Comparison of ENCODE assay signal across 8 mouse cellular contexts in genomic region chr1:172501371-172502144, GRCm38 (mm10). TPM values are rescaled to one million over a fixed set of nuclear protein-coding genes. Genes with fewer than 3 reads are reported as not detected.
DNase-seq lines count a peak whose midpoint lies in the region; ATAC-seq and TF ChIP-seq lines count a peak whose summit lies in the region.

No protein-coding gene starts in this region.

- TF ChIP-seq POLR2A in limb, embryonic 14.5 days (IDR thresholded peaks at IDR 0.05; ENCODE audit: borderline replicate concordance, extremely low read depth, insufficient read depth, insufficient read length) = no peak

- no peak overlapping the region for H3K27ac ChIP-seq in forebrain, embryonic 15.5 days (replicated peaks)
- H3K27ac ChIP-seq in hindbrain, embryonic 11.5 days (ENCODE audit: low read depth, low read length) = no peak overlapping the region
- H3K27ac ChIP-seq in limb, embryonic 14.5 days (replicated peaks; ENCODE audit: low read depth, low read length) = peak overlapping the region; percentile 30
- H3K27ac ChIP-seq in midbrain, embryonic 14.5 days (replicated peaks; ENCODE audit: low read depth, low read length) = no peak overlapping the region

- WGBS in forebrain, embryonic 15.5 days = 43% methylated on average over 13 of the region's 13 CpGs
- 31% methylated on average over 13 of the region's 13 CpGs for WGBS in hindbrain, embryonic 11.5 days
- WGBS in limb, embryonic 14.5 days = 39% methylated on average over 13 of the region's 13 CpGs
- WGBS in midbrain, embryonic 14.5 days = 28% methylated on average over 13 of the region's 13 CpGs

- peak; percentile 83 for DNase-seq in 416B (ENCODE audit: low read depth)
- DNase-seq in adipocyte (ENCODE audit: low spot score) = peak; percentile 24
- DNase-seq in hindbrain, embryonic 11.5 days (ENCODE audit: low spot score) = peak; percentile 32
- DNase-seq in limb, embryonic 14.5 days (ENCODE audit: low spot score) = peak; percentile 51
- DNase-seq in midbrain, embryonic 14.5 days = peak; percentile 34
- peak; percentile 41 for DNase-seq in testis, postnatal 14 days (ENCODE audit: low spot score)
- no peak for DNase-seq in c-Kit-positive CD71-positive TER-119-positive erythroid progenitor cells, embryonic 14.5 days (ENCODE audit: low spot score)

- ATAC-seq in forebrain, embryonic 15.5 days (replicated peaks) = no peak; the same call in 1 of the 2 replicates
- peak; percentile 15; the same call in 1 of the 2 replicates for ATAC-seq in hindbrain, embryonic 11.5 days (ENCODE audit: low FRiP score)
- ATAC-seq in limb, embryonic 14.5 days (ENCODE audit: low FRiP score, low read depth) = no peak
- no peak for ATAC-seq in midbrain, embryonic 14.5 days (ENCODE audit: low FRiP score, low TSS enrichment)

- H3K4me3 ChIP-seq in forebrain, embryonic 15.5 days = peak overlapping the region; percentile 39
- H3K4me3 ChIP-seq in hindbrain, embryonic 11.5 days (ENCODE audit: low read depth, low read length) = peak overlapping the region; percentile 24
- peak overlapping the region; percentile 47 for H3K4me3 ChIP-seq in limb, embryonic 14.5 days (replicated peaks; ENCODE audit: low read length)
- peak overlapping the region; percentile 32 for H3K4me3 ChIP-seq in midbrain, embryonic 14.5 days (replicated peaks; ENCODE audit: low read depth, low read length)

- no peaks in the 10 kb centered on the region for H3K9me3 ChIP-seq in forebrain, embryonic 15.5 days
- no peaks in the 10 kb centered on the region for H3K9me3 ChIP-seq in hindbrain, embryonic 11.5 days (ENCODE audit: control insufficient read depth, low read length)
- no peaks in the 10 kb centered on the region for H3K9me3 ChIP-seq in limb, embryonic 14.5 days (ENCODE audit: control insufficient read depth, low read length)
- no peaks in the 10 kb centered on the region for H3K9me3 ChIP-seq in midbrain, embryonic 14.5 days (ENCODE audit: control insufficient read depth, low read length)

- H3K4me1 ChIP-seq in forebrain, embryonic 15.5 days = peaks cover 29% of the 10 kb centered on the region
- H3K4me1 ChIP-seq in hindbrain, embryonic 11.5 days (replicated peaks; ENCODE audit: control insufficient read depth, insufficient read depth, low read length) = peaks cover 13% of the 10 kb centered on the region
- H3K4me1 ChIP-seq in limb, embryonic 14.5 days (ENCODE audit: control insufficient read depth, insufficient read depth, low read length) = peaks cover 38% of the 10 kb centered on the region
- H3K4me1 ChIP-seq in midbrain, embryonic 14.5 days (ENCODE audit: control insufficient read depth, insufficient read depth, low read length) = peaks cover 37% of the 10 kb centered on the region

- H3K9ac ChIP-seq in forebrain, embryonic 15.5 days (replicated peaks) = peak overlapping the region; percentile 43; the same call in 1 of the 2 replicates
- no peak overlapping the region; the same call in 1 of the 2 replicates for H3K9ac ChIP-seq in hindbrain, embryonic 11.5 days (ENCODE audit: low read depth, low read length)
- peak overlapping the region; percentile 62 for H3K9ac ChIP-seq in limb, embryonic 14.5 days (ENCODE audit: low read depth, low read length, severe bottlenecking)
- no peak overlapping the region; the same call in 1 of the 2 replicates for H3K9ac ChIP-seq in midbrain, embryonic 14.5 days (replicated peaks; ENCODE audit: low read length)

- H3K4me2 ChIP-seq in forebrain, embryonic 15.5 days (replicated peaks) = peak overlapping the region; percentile 50
- H3K4me2 ChIP-seq in hindbrain, embryonic 11.5 days (replicated peaks; ENCODE audit: low read depth, low read length) = peak overlapping the region; percentile 64; the same call in 1 of the 2 replicates
- H3K4me2 ChIP-seq in limb, embryonic 14.5 days (replicated peaks; ENCODE audit: low read depth, low read length, severe bottlenecking) = peak overlapping the region; percentile 71
- peak overlapping the region; percentile 52 for H3K4me2 ChIP-seq in midbrain, embryonic 14.5 days (ENCODE audit: low read length)

- H3K27me3 ChIP-seq in forebrain, embryonic 15.5 days = peaks cover 13% of the 10 kb centered on the region
- peaks cover 18% of the 10 kb centered on the region for H3K27me3 ChIP-seq in hindbrain, embryonic 11.5 days (ENCODE audit: control insufficient read depth, insufficient read depth, low read length)
- 0 out of 2 replicates have a peak, but pooled peaks cover 5% of the 10 kb centered on the region for H3K27me3 ChIP-seq in limb, embryonic 14.5 days (ENCODE audit: control insufficient read depth, insufficient read depth, low read length)
- peaks cover 37% of the 10 kb centered on the region; the same call in 1 of the 2 replicates for H3K27me3 ChIP-seq in midbrain, embryonic 14.5 days (ENCODE audit: control insufficient read depth, insufficient read depth, low read length)

- peaks cover 18% of the 10 kb centered on the region for H3K36me3 ChIP-seq in forebrain, embryonic 15.5 days
- 0 out of 2 replicates have a peak, but pooled peaks cover 3% of the 10 kb centered on the region for H3K36me3 ChIP-seq in hindbrain, embryonic 11.5 days (ENCODE audit: control insufficient read depth, insufficient read depth, low read length)
- peaks cover 24% of the 10 kb centered on the region for H3K36me3 ChIP-seq in limb, embryonic 14.5 days (ENCODE audit: control insufficient read depth, insufficient read depth, low read length)
- peaks cover 19% of the 10 kb centered on the region for H3K36me3 ChIP-seq in midbrain, embryonic 14.5 days (ENCODE audit: control insufficient read depth, insufficient read depth, low read length)

RNA-seq across cellular contexts. Expression of gene Tagln2, which starts 1.7 kb away (rescaled TPM):
- polyA plus RNA-seq in forebrain, embryonic 15.5 days (2015; fragmentation: Nextera tagmentation; extraction: Ambion mirVana) = 46.6 and 52.7 TPM in 2 replicates
- polyA plus RNA-seq in hindbrain, embryonic 11.5 days (2014; fragmentation: Nextera tagmentation; extraction: Ambion mirVana) = 41.1 and 43.4 TPM in 2 replicates
- polyA plus RNA-seq in limb, embryonic 14.5 days (2012; rRNA removed) = 134 and 151 TPM in 2 replicates
- 138 and 155 TPM in 2 replicates for polyA plus RNA-seq in limb, embryonic 14.5 days (2014; fragmentation: Nextera tagmentation; extraction: Ambion mirVana)
- polyA plus RNA-seq in midbrain, embryonic 14.5 days (2014; fragmentation: Nextera tagmentation; extraction: Ambion mirVana) = 25.7 and 43.5 TPM in 2 replicates

RNA-seq across cellular contexts. Expression of gene Cfap45, which starts 19.0 kb away (rescaled TPM):
- 1.9 and 3.1 TPM in 2 replicates for polyA plus RNA-seq in forebrain, embryonic 15.5 days (2015; fragmentation: Nextera tagmentation; extraction: Ambion mirVana)
- 3.7 and 4.8 TPM in 2 replicates for polyA plus RNA-seq in hindbrain, embryonic 11.5 days (2014; fragmentation: Nextera tagmentation; extraction: Ambion mirVana)
- 0.70 and 1.3 TPM in 2 replicates for polyA plus RNA-seq in limb, embryonic 14.5 days (2012; rRNA removed)
- polyA plus RNA-seq in limb, embryonic 14.5 days (2014; fragmentation: Nextera tagmentation; extraction: Ambion mirVana) = 0.97 and 0.98 TPM in 2 replicates
- polyA plus RNA-seq in midbrain, embryonic 14.5 days (2014; fragmentation: Nextera tagmentation; extraction: Ambion mirVana) = 1.9 and 2.2 TPM in 2 replicates

RNA-seq across cellular contexts. Expression of gene Igsf9, which starts 20.0 kb away (rescaled TPM):
- 74.0 and 78.3 TPM in 2 replicates for polyA plus RNA-seq in forebrain, embryonic 15.5 days (2015; fragmentation: Nextera tagmentation; extraction: Ambion mirVana)
- 38.3 and 47.8 TPM in 2 replicates for polyA plus RNA-seq in hindbrain, embryonic 11.5 days (2014; fragmentation: Nextera tagmentation; extraction: Ambion mirVana)
- 62.0 and 85.1 TPM in 2 replicates for polyA plus RNA-seq in limb, embryonic 14.5 days (2012; rRNA removed)
- 29.6 and 35.0 TPM in 2 replicates for polyA plus RNA-seq in limb, embryonic 14.5 days (2014; fragmentation: Nextera tagmentation; extraction: Ambion mirVana)
- 49.6 and 52.6 TPM in 2 replicates for polyA plus RNA-seq in midbrain, embryonic 14.5 days (2014; fragmentation: Nextera tagmentation; extraction: Ambion mirVana)

RNA-seq across cellular contexts. Expression of gene Slamf9, which starts 26.4 kb away (rescaled TPM):
- polyA plus RNA-seq in forebrain, embryonic 15.5 days (2015; fragmentation: Nextera tagmentation; extraction: Ambion mirVana) = not detected in 2 replicates
- 0.34 and 0.40 TPM in 2 replicates for polyA plus RNA-seq in hindbrain, embryonic 11.5 days (2014; fragmentation: Nextera tagmentation; extraction: Ambion mirVana)
- 0.49 and 0.64 TPM in 2 replicates for polyA plus RNA-seq in limb, embryonic 14.5 days (2012; rRNA removed)
- 0.51 and 0.75 TPM in 2 replicates for polyA plus RNA-seq in limb, embryonic 14.5 days (2014; fragmentation: Nextera tagmentation; extraction: Ambion mirVana)
- 0.32 TPM in 1 of 2 replicates, not detected in the other for polyA plus RNA-seq in midbrain, embryonic 14.5 days (2014; fragmentation: Nextera tagmentation; extraction: Ambion mirVana)

RNA-seq across cellular contexts. Expression of gene Vsig8, which starts 54.2 kb away (rescaled TPM):
- 0.14 and 0.20 TPM in 2 replicates for polyA plus RNA-seq in forebrain, embryonic 15.5 days (2015; fragmentation: Nextera tagmentation; extraction: Ambion mirVana)
- polyA plus RNA-seq in hindbrain, embryonic 11.5 days (2014; fragmentation: Nextera tagmentation; extraction: Ambion mirVana) = not detected in 2 replicates
- polyA plus RNA-seq in limb, embryonic 14.5 days (2012; rRNA removed) = 0.23 and 0.49 TPM in 2 replicates
- 0.30 and 0.40 TPM in 2 replicates for polyA plus RNA-seq in limb, embryonic 14.5 days (2014; fragmentation: Nextera tagmentation; extraction: Ambion mirVana)
- polyA plus RNA-seq in midbrain, embryonic 14.5 days (2014; fragmentation: Nextera tagmentation; extraction: Ambion mirVana) = 0.22 TPM in 1 of 2 replicates, not detected in the other

Comparison
In these comparisons a context has a peak if more than half of its experiments do, and no peak if none do; other contexts are left out.
1. H3K9ac ChIP-seq: peak in forebrain, embryonic 15.5 days (single experiment) and limb, embryonic 14.5 days (single experiment); none in hindbrain, embryonic 11.5 days (single experiment) and midbrain, embryonic 14.5 days (single experiment).
2. Peak in every context shown above with its lines, with median percentiles within 50 percentile points of each other: H3K4me2 ChIP-seq and H3K4me3 ChIP-seq.